In genomic region chr5:111661971-111662370, GRCm38 (mm10) we compare ENCODE assay signal across 8 mouse cellular contexts.
A peak's percentile ranks its signal among the peaks of the same experiment; 100 is the strongest.
DNase-seq lines count a peak whose midpoint lies in the region; ATAC-seq and TF ChIP-seq lines count a peak whose summit lies in the region.

No protein-coding gene starts in this region.

- 64% methylated on average over 12 of the region's 12 CpGs for WGBS in heart, adult 2 months
- WGBS in heart, embryonic 11.5 days (ENCODE audit: insufficient replicate concordance): 86% methylated on average over 12 of the region's 12 CpGs
- 70% methylated on average over 11 of the region's 12 CpGs for WGBS in embryonic facial prominence, embryonic 14.5 days
- WGBS in hindbrain, embryonic 11.5 days: 78% methylated on average over 12 of the region's 12 CpGs
- WGBS in midbrain, embryonic 15.5 days: 26% methylated on average over 12 of the region's 12 CpGs

- DNase-seq in heart, adult 2 months: peak; percentile 59 to 78
- peak; percentile 52 for DNase-seq in embryonic facial prominence, embryonic 14.5 days (ENCODE audit: low spot score)
- DNase-seq in hindbrain, embryonic 11.5 days (ENCODE audit: low spot score): no peak
- DNase-seq in thymus, postnatal 14 days: no peak
- DNase-seq in spleen, adult 18-20 months: no peak

- no peak overlapping the region for H3K4me2 ChIP-seq in heart, embryonic 11.5 days
- no peak overlapping the region for H3K4me2 ChIP-seq in embryonic facial prominence, embryonic 14.5 days (ENCODE audit: low read depth, low read length)
- H3K4me2 ChIP-seq in hindbrain, embryonic 11.5 days (replicated peaks; ENCODE audit: low read depth, low read length): no peak overlapping the region
- no peak overlapping the region for H3K4me2 ChIP-seq in midbrain, embryonic 15.5 days

- no peaks in the 10 kb centered on the region for H3K36me3 ChIP-seq in heart, adult 2 months (ENCODE audit: control insufficient read depth, insufficient read depth, low read length)
- no peaks in the 10 kb centered on the region for H3K36me3 ChIP-seq in heart, embryonic 11.5 days (ENCODE audit: control insufficient read depth, insufficient read depth, low read length)
- H3K36me3 ChIP-seq in embryonic facial prominence, embryonic 14.5 days (ENCODE audit: control insufficient read depth, insufficient read depth, low read length): no peaks in the 10 kb centered on the region
- H3K36me3 ChIP-seq in hindbrain, embryonic 11.5 days (ENCODE audit: control insufficient read depth, insufficient read depth, low read length): no peaks in the 10 kb centered on the region
- H3K36me3 ChIP-seq in midbrain, embryonic 15.5 days (replicated peaks): no peaks in the 10 kb centered on the region

- intact Hi-C loops in heart, adult 2 months (cut with DNase I): no loop called here

- no peak for ATAC-seq in heart, embryonic 11.5 days (replicated peaks; ENCODE audit: insufficient number of reproducible peaks, low FRiP score, low TSS enrichment)
- ATAC-seq in embryonic facial prominence, embryonic 14.5 days (ENCODE audit: low read depth): 0 out of 2 replicates have a peak, but pooled peaks have one; percentile 14
- no peak for ATAC-seq in hindbrain, embryonic 11.5 days (ENCODE audit: low FRiP score)
- no peak for ATAC-seq in midbrain, embryonic 15.5 days (replicated peaks)
- no peak for ATAC-seq in monocyte, adult 5-6 weeks (replicated peaks; ENCODE audit: insufficient number of reproducible peaks, low FRiP score, low TSS enrichment, poor library complexity, severe bottlenecking)

- no peak overlapping the region for H3K27ac ChIP-seq in heart, adult 2 months
- H3K27ac ChIP-seq in heart, embryonic 11.5 days (ENCODE audit: low read depth, low read length): no peak overlapping the region
- H3K27ac ChIP-seq in embryonic facial prominence, embryonic 14.5 days (replicated peaks; ENCODE audit: low read depth, low read length): no peak overlapping the region
- peak overlapping the region; percentile 45; the same call in 1 of the 2 replicates for H3K27ac ChIP-seq in hindbrain, embryonic 11.5 days (ENCODE audit: low read depth, low read length)
- peak overlapping the region; percentile 87 for H3K27ac ChIP-seq in midbrain, embryonic 15.5 days

- H3K27me3 ChIP-seq in heart, adult 2 months (ENCODE audit: control insufficient read depth, insufficient read depth, low read length): no peaks in the 10 kb centered on the region
- H3K27me3 ChIP-seq in heart, embryonic 11.5 days (ENCODE audit: control insufficient read depth, insufficient read depth, low read length): peaks cover 14% of the 10 kb centered on the region
- no peaks in the 10 kb centered on the region for H3K27me3 ChIP-seq in embryonic facial prominence, embryonic 14.5 days (replicated peaks; ENCODE audit: control insufficient read depth, insufficient read depth, low read length)
- no peaks in the 10 kb centered on the region for H3K27me3 ChIP-seq in hindbrain, embryonic 11.5 days (ENCODE audit: control insufficient read depth, insufficient read depth, low read length)
- H3K27me3 ChIP-seq in midbrain, embryonic 15.5 days (replicated peaks): no peaks in the 10 kb centered on the region

- H3K9me3 ChIP-seq in heart, embryonic 11.5 days (replicated peaks; ENCODE audit: control insufficient read depth, low read length): no peaks in the 10 kb centered on the region
- H3K9me3 ChIP-seq in embryonic facial prominence, embryonic 14.5 days (ENCODE audit: control insufficient read depth, low read length): no peaks in the 10 kb centered on the region
- H3K9me3 ChIP-seq in hindbrain, embryonic 11.5 days (ENCODE audit: control insufficient read depth, low read length): no peaks in the 10 kb centered on the region
- no peaks in the 10 kb centered on the region for H3K9me3 ChIP-seq in midbrain, embryonic 15.5 days

- peak; percentile 57; the same call in 1 of the 2 replicates for TF ChIP-seq EP300 in heart, adult 2 months (IDR thresholded peaks at IDR 0.05; ENCODE audit: insufficient read depth, low read depth, low read length)

- H3K79me2 ChIP-seq in heart, adult 2 months (replicated peaks; ENCODE audit: control insufficient read depth, insufficient read depth, low read length): no peaks in the 10 kb centered on the region

- no peak overlapping the region for H3K4me3 ChIP-seq in heart, adult 2 months
- H3K4me3 ChIP-seq in heart, embryonic 11.5 days (ENCODE audit: low read depth, low read length): no peak overlapping the region
- H3K4me3 ChIP-seq in embryonic facial prominence, embryonic 14.5 days (ENCODE audit: low read depth, low read length): no peak overlapping the region
- no peak overlapping the region for H3K4me3 ChIP-seq in hindbrain, embryonic 11.5 days (ENCODE audit: low read depth, low read length)
- no peak overlapping the region for H3K4me3 ChIP-seq in midbrain, embryonic 15.5 days

- TF ChIP-seq CTCF in heart, adult 2 months (IDR thresholded peaks at IDR 0.05): no peak

- no peaks in the 10 kb centered on the region; the same call in 1 of the 2 replicates for H3K4me1 ChIP-seq in heart, adult 2 months (ENCODE audit: control insufficient read depth, insufficient read depth, low read length)
- no peaks in the 10 kb centered on the region for H3K4me1 ChIP-seq in heart, embryonic 11.5 days (ENCODE audit: control insufficient read depth, insufficient read depth, low read length)
- peaks cover 12% of the 10 kb centered on the region for H3K4me1 ChIP-seq in embryonic facial prominence, embryonic 14.5 days (ENCODE audit: control insufficient read depth, insufficient read depth, low read length)
- H3K4me1 ChIP-seq in hindbrain, embryonic 11.5 days (replicated peaks; ENCODE audit: control insufficient read depth, insufficient read depth, low read length): peaks cover 20% of the 10 kb centered on the region
- peaks cover 39% of the 10 kb centered on the region for H3K4me1 ChIP-seq in midbrain, embryonic 15.5 days

- no peak overlapping the region for H3K9ac ChIP-seq in heart, adult 2 months (ENCODE audit: low read depth, low read length)
- no peak overlapping the region for H3K9ac ChIP-seq in heart, embryonic 11.5 days (ENCODE audit: low read depth, low read length)
- H3K9ac ChIP-seq in embryonic facial prominence, embryonic 14.5 days (ENCODE audit: low read depth, low read length): no peak overlapping the region
- no peak overlapping the region for H3K9ac ChIP-seq in hindbrain, embryonic 11.5 days (ENCODE audit: low read depth, low read length)
- H3K9ac ChIP-seq in midbrain, embryonic 15.5 days: no peak overlapping the region

- TF ChIP-seq POLR2A in heart, adult 2 months (IDR thresholded peaks at IDR 0.05; ENCODE audit: insufficient read depth, low read depth, low read length): no peak

Comparison
In these comparisons a context has a peak if more than half of its experiments do, and no peak if none do; other contexts are left out.
1. DNase-seq: peak in heart, adult 2 months (2 of 2) and embryonic facial prominence, embryonic 14.5 days (single experiment); none in hindbrain, embryonic 11.5 days (single experiment), thymus, postnatal 14 days (single experiment) and spleen, adult 18-20 months (0 of 2).
2. H3K27ac ChIP-seq: peak in hindbrain, embryonic 11.5 days (single experiment) and midbrain, embryonic 15.5 days (single experiment); none in heart, adult 2 months (single experiment), heart, embryonic 11.5 days (single experiment) and embryonic facial prominence, embryonic 14.5 days (single experiment).